Mouse (Mus musculus): ENCODE data around the gene Gm3187. TPM values are rescaled to one million over a fixed set of nuclear protein-coding genes. Genes with fewer than 3 reads are reported as not detected.
"Not testable (repeated sequence)": the region's sequence is repeated elsewhere in the genome, so short reads cannot be mapped to it uniquely, and the experiment has no call there.

Gene Gm3187
- polyA plus RNA-seq (2014; fragmentation: Nextera tagmentation; extraction: Ambion mirVana) = not detected in 2 replicates

GRCm38 (mm10) chr14:5483907-5484306 lies at the start of gene Gm3187:
TSS of gene Gm3187 (plus strand) at chr14:5484207.
- H3K27ac ChIP-seq (ENCODE audit: low read depth); H3K4me2 ChIP-seq (ENCODE audit: low read length); H3K27me3 ChIP-seq (replicated peaks; ENCODE audit: control insufficient read depth, insufficient read depth, low read length); H3K4me3 ChIP-seq (ENCODE audit: low read depth, low read length); H3K36me3 ChIP-seq (ENCODE audit: control insufficient read depth, insufficient read depth, low read length); ATAC-seq (replicated peaks; ENCODE audit: low FRiP score, low TSS enrichment, low read depth); H3K9ac ChIP-seq (ENCODE audit: low read length); H3K9me3 ChIP-seq (ENCODE audit: control insufficient read depth, low read length); H3K4me1 ChIP-seq (replicated peaks; ENCODE audit: control insufficient read depth, insufficient read depth, low read length); DNase-seq (ENCODE audit: low spot score): not testable (repeated sequence)
- 92% methylated on average over 4 of the region's 5 CpGs for WGBS

DNA sequence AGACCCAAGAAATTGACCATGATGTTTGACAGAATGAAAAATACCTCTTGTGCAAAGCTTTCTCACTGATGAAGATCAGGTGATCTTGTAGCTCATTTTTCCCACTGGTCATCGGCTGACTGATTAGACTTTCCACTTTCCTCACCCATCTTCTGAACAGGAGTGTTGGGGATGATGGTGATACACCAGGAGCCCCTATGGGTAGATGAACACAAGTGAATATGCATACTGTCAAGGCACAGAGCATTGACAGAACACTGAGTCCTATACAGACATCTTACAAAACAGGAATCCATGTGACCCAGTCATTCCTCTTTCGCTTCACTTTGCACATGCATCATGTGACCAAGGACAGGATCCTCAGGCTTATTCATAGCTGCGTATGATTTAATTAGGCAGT lies 28.6 kb upstream of the Gm3187 start, which contains the start of gene Gm3194:
Gene Gm3194 (minus strand): TSS at position 101 of the 400 bp plus-strand sequence.
- WGBS = no CpG with 5 or more reads among the region's 3 CpGs
- not testable (repeated sequence) for H3K9me3 ChIP-seq (ENCODE audit: control insufficient read depth, low read length); H3K36me3 ChIP-seq (ENCODE audit: control insufficient read depth, insufficient read depth, low read length); ATAC-seq (replicated peaks; ENCODE audit: low FRiP score, low TSS enrichment, low read depth); H3K4me3 ChIP-seq (ENCODE audit: low read depth, low read length); H3K27me3 ChIP-seq (replicated peaks; ENCODE audit: control insufficient read depth, insufficient read depth, low read length); H3K9ac ChIP-seq (ENCODE audit: low read length); H3K4me1 ChIP-seq (replicated peaks; ENCODE audit: control insufficient read depth, insufficient read depth, low read length); DNase-seq (ENCODE audit: low spot score); H3K27ac ChIP-seq (ENCODE audit: low read depth); H3K4me2 ChIP-seq (ENCODE audit: low read length)

- H3K4me2 ChIP-seq (ENCODE audit: low read length); H3K36me3 ChIP-seq (ENCODE audit: control insufficient read depth, insufficient read depth, low read length); H3K27ac ChIP-seq (ENCODE audit: low read depth); H3K9me3 ChIP-seq (ENCODE audit: control insufficient read depth, low read length); H3K9ac ChIP-seq (ENCODE audit: low read length); H3K4me3 ChIP-seq (ENCODE audit: low read depth, low read length); ATAC-seq (replicated peaks; ENCODE audit: low FRiP score, low TSS enrichment, low read depth); DNase-seq (ENCODE audit: low spot score); H3K27me3 ChIP-seq (replicated peaks; ENCODE audit: control insufficient read depth, insufficient read depth, low read length); H3K4me1 ChIP-seq (replicated peaks; ENCODE audit: control insufficient read depth, insufficient read depth, low read length): not testable (repeated sequence)
- WGBS = no CpG with 5 or more reads among the region's 19 CpGs
These were observed 23.5 kb upstream of the Gm3187 start for GRCm38 (mm10) chr14:5460469-5460868.

- not testable (repeated sequence) for H3K9ac ChIP-seq (ENCODE audit: low read length); H3K4me2 ChIP-seq (ENCODE audit: low read length); DNase-seq (ENCODE audit: low spot score); H3K4me1 ChIP-seq (replicated peaks; ENCODE audit: control insufficient read depth, insufficient read depth, low read length); ATAC-seq (replicated peaks; ENCODE audit: low FRiP score, low TSS enrichment, low read depth); H3K27me3 ChIP-seq (replicated peaks; ENCODE audit: control insufficient read depth, insufficient read depth, low read length); H3K27ac ChIP-seq (ENCODE audit: low read depth); H3K36me3 ChIP-seq (ENCODE audit: control insufficient read depth, insufficient read depth, low read length); H3K9me3 ChIP-seq (ENCODE audit: control insufficient read depth, low read length); H3K4me3 ChIP-seq (ENCODE audit: low read depth, low read length)
- no CpG with 5 or more reads among the region's 3 CpGs for WGBS
These were observed 6.3 kb upstream of the Gm3187 start, which contains the start of gene Gm8246 for GRCm38 (mm10) chr14:5477730-5478129. TSS of gene Gm8246 (minus strand) at chr14:5477830.

DNA sequence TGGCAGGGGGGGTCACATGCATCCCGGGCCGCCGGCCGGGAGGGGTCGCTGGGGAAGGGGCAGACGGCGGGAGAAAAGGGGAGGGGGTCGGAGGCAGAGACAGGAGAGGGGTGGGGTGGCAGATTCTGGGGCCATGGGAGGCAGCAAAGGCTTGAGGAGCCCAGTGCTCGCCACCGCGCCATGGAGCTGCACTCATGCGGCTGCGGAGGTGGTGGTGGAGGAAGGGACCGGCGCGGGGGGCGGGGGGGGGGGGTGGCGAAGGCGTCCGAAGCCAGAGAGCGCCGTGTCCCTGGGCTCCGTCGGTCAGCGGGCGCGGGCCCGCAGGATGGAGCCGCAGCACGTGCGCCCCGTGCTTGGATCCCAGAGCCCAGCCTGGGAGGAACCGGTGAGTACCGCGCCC lies 17.4 kb downstream of the Gm3187 start, which contains the start of gene Gm3488:
Gene Gm3488 (plus strand): TSS at position 301 of the 400 bp plus-strand sequence.
- H3K27ac ChIP-seq (ENCODE audit: low read depth); H3K27me3 ChIP-seq (replicated peaks; ENCODE audit: control insufficient read depth, insufficient read depth, low read length); H3K4me1 ChIP-seq (replicated peaks; ENCODE audit: control insufficient read depth, insufficient read depth, low read length); H3K9me3 ChIP-seq (ENCODE audit: control insufficient read depth, low read length); H3K9ac ChIP-seq (ENCODE audit: low read length); H3K4me3 ChIP-seq (ENCODE audit: low read depth, low read length); DNase-seq (ENCODE audit: low spot score); H3K36me3 ChIP-seq (ENCODE audit: control insufficient read depth, insufficient read depth, low read length); H3K4me2 ChIP-seq (ENCODE audit: low read length); ATAC-seq (replicated peaks; ENCODE audit: low FRiP score, low TSS enrichment, low read depth): not testable (repeated sequence)
- no CpG with 5 or more reads among the region's 35 CpGs for WGBS

DNA sequence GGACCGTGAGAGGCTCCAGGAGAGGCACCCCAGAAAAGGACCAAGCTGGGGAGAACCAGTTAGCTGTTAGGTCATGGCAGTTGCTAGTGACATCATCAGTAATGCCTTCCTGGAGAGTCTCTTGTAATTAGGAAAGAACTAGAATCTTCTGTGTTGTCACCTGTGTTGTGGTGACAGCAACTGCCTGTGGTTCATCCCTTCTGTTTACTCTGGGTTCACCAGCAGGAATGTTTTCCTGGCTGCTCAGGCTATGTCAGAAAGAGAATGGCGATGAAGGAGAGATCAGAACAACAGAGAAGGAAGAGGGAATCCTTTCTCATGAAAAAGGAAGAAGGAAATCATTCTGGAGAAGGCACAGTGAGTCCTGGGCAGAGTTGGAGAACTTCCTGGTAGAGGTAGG lies 54.2 kb downstream of the Gm3187 start, which contains the start of gene Gm3532:
Gene Gm3532 (plus strand): TSS at position 301 of the 400 bp plus-strand sequence.
- not testable (repeated sequence) for H3K36me3 ChIP-seq (ENCODE audit: control insufficient read depth, insufficient read depth, low read length); H3K4me2 ChIP-seq (ENCODE audit: low read length); H3K27me3 ChIP-seq (replicated peaks; ENCODE audit: control insufficient read depth, insufficient read depth, low read length); DNase-seq (ENCODE audit: low spot score); H3K4me3 ChIP-seq (ENCODE audit: low read depth, low read length); H3K4me1 ChIP-seq (replicated peaks; ENCODE audit: control insufficient read depth, insufficient read depth, low read length); ATAC-seq (replicated peaks; ENCODE audit: low FRiP score, low TSS enrichment, low read depth); H3K9ac ChIP-seq (ENCODE audit: low read length); H3K27ac ChIP-seq (ENCODE audit: low read depth); H3K9me3 ChIP-seq (ENCODE audit: control insufficient read depth, low read length)
- no CpG with 5 or more reads among the region's 2 CpGs for WGBS

Other genes starting within 250 kb of the Gm3187 start
- gene Gm3526, start 223.6 kb upstream of the Gm3187 start, polyA plus RNA-seq (2014; fragmentation: Nextera tagmentation; extraction: Ambion mirVana) = not detected in 2 replicates
- not detected in 2 replicates for gene Gm3542, start 149.3 kb upstream of the Gm3187 start, polyA plus RNA-seq (2014; fragmentation: Nextera tagmentation; extraction: Ambion mirVana)
- gene Gm3500, start 95.2 kb upstream of the Gm3187 start, polyA plus RNA-seq (2014; fragmentation: Nextera tagmentation; extraction: Ambion mirVana) = 0.12 and 0.19 TPM in 2 replicates
- 0.54 and 1.1 TPM in 2 replicates for gene Gm3194, start 28.7 kb upstream of the Gm3187 start, polyA plus RNA-seq (2014; fragmentation: Nextera tagmentation; extraction: Ambion mirVana)
- not detected in 2 replicates for gene Gm8246, start 6.4 kb upstream of the Gm3187 start, polyA plus RNA-seq (2014; fragmentation: Nextera tagmentation; extraction: Ambion mirVana)
- 0.81 and 1.9 TPM in 2 replicates for gene Gm3488, start 17.5 kb downstream of the Gm3187 start, polyA plus RNA-seq (2014; fragmentation: Nextera tagmentation; extraction: Ambion mirVana)
- not detected in 2 replicates for gene Gm3532, start 54.3 kb downstream of the Gm3187 start, polyA plus RNA-seq (2014; fragmentation: Nextera tagmentation; extraction: Ambion mirVana)
- not detected in 2 replicates for gene Gm8265, start 148.8 kb downstream of the Gm3187 start, polyA plus RNA-seq (2014; fragmentation: Nextera tagmentation; extraction: Ambion mirVana)
- not detected in 2 replicates for gene Gm9603, start 203.2 kb downstream of the Gm3187 start, polyA plus RNA-seq (2014; fragmentation: Nextera tagmentation; extraction: Ambion mirVana)

Measured in intestine, embryonic 14.5 days (tissue).